Mouse (Mus musculus) gastrocnemius, postnatal 36 days (tissue): Measurements from ENCODE around the gene Pla2g7. TPM values are rescaled to one million over a fixed set of nuclear protein-coding genes. Genes with fewer than 3 reads are reported as not detected.

Experiments
- DNase-seq, 2 experiments: peaks; one replicate each; pipeline ENCODE4 v3.0.0; 2022
- intact Hi-C: fragments of 180-260 bp; cut with DNase I; formaldehyde crosslinking; loops from one replicate; pipeline ENCODE4 v1.15.1; 2025
- total RNA-seq, 2 experiments: library from RNA; stranded (reverse); gene quantifications; 2 replicates each; pipeline ENCODE4 v1.2.3; 2021

The Pla2g7 gene
- total RNA-seq, 2 experiments from 2014 or later, result 13.8 to 15.9 TPM

- DNase-seq, result no peak
- intact Hi-C loops, result no loop called here
Observed at GRCm38 (mm10) chr17:43573624-43574073, 5.8 kb downstream of the Pla2g7 start.

- intact Hi-C loops, result no loop called here
Observed at GRCm38 (mm10) chr17:43580456-43580855, 12.6 kb downstream of the Pla2g7 start.

GRCm38 (mm10) chr17:43581012-43581467, 13.1 kb downstream of the Pla2g7 start:
- DNase-seq, result peak; percentile 13 to 34
- intact Hi-C loops, result no loop called here

More at GRCm38 (mm10) chr17:43580456-43580855, 12.6 kb downstream of the Pla2g7 start:
- DNase-seq, result no peak

DNA sequence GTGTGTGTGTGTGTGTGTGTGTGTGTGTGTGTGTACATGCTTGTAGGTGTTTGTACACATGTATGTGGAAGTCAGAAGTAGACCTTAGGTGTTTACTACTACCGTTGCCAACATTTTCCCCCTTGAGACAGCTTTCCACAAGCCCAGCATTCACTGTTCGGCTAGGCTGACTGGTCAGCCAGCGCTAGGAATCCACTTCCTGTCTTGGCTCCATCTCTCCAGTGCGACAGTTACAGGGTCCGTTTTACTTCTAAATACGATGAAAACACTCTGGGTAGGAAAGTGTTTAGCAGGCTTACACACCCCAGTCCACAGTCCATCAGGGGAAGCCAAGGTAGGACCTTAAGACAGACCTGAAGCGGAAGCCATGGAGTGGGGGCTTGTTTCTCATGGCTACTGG, 16.9 kb downstream of the Pla2g7 start:
- no peak for DNase-seq

GRCm38 (mm10) chr17:43587278-43587677, 19.4 kb downstream of the Pla2g7 start:
- intact Hi-C loops, result no loop called here
- no peak for DNase-seq

More for the DNA sequence above, 16.9 kb downstream of the Pla2g7 start:
- intact Hi-C loops, result no loop called here

- intact Hi-C loops, result no loop called here
- DNase-seq, result no peak
Observed at GRCm38 (mm10) chr17:43589750-43590149, 21.9 kb downstream of the Pla2g7 start.

DNA sequence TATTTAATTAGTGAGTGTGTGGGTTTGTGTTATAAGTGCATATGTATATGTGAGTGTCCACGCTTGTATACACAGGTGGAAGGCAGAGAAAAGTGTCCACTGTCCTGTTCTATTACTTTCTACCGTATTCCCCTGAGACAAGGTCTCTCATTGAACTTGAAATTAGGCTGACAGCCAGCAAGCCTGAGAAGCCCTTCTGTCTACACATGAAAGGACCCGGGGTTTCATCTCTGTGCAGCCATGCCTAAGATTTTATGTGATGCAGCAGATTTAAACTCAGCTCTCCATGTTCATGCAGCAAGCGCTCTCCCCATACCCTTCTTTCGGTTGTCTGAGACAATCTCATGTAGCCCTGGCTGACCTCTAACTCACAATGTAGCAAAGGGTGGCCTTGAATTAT, 22.6 kb downstream of the Pla2g7 start:
- intact Hi-C loops, result no loop called here
- DNase-seq, result no peak

GRCm38 (mm10) chr17:43592296-43593291, 24.7 kb downstream of the Pla2g7 start:
- intact Hi-C loops, result no loop called here
- no peak for DNase-seq

DNA sequence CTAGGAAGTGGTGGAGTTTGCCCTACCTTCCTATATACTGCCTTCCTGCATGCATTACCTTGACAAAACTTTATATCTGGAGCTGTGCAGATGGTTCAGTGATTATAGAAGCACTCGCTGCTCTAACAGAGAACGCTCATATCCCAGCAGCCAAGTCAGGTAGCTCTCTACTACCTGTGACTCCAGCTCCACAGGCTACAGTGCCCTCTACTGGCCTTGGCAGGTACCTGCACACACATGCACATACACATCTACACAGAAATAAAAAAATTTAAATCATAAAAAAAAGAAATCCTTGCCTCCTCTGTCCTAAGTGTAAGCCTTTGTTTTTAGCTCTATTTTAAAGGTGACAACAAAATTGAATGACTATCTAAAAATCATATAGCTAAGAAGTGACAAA, 29.8 kb downstream of the Pla2g7 start:
- intact Hi-C loops, result no loop called here
- DNase-seq, result no peak

DNA sequence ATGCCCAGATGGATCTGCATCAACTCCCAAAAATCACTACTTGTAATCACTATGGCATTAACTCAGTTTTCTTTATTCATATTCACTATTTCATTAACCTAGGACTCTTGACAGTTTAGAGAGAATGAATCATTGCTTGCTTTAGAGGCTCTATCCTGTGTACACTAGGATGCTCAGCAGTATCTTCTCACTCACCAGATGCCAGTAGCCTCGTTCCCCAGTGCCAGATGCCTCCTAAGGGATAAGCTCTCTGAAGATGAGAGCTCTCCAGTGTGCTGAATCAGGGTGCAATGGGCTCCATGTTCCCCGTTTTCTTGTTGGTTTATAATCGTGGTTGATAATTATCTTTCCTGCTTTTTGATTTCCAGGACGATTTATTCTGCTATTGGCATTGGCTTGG, 30.8 kb downstream of the Pla2g7 start:
- intact Hi-C loops, result no loop called here
- no peak for DNase-seq

DNA sequence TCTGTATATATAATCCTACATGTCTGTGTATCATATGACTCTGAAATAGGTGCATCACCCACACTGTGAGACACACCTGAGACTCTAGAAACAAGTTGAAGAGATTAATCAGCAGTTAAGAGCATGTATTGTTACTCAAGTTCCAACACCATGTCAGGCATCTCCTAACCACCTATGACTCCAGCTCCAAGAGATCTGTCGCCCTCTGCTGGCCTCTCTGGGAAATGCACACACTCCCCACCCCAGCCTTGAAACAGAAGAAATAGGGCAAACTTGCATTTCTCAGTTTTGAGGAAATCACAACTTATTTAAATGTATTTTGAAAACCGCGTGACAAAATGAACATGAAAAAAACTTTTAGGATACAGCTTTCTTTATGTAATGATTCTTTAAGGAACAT, 38.8 kb downstream of the Pla2g7 start:
- intact Hi-C loops, result loop anchor here (1.0 to 10.0 kb wide), 2 partner anchors 88 to 342 kb away; no protein-coding TSS in a partner anchor
- DNase-seq, result peak; percentile 48 to 78

DNA sequence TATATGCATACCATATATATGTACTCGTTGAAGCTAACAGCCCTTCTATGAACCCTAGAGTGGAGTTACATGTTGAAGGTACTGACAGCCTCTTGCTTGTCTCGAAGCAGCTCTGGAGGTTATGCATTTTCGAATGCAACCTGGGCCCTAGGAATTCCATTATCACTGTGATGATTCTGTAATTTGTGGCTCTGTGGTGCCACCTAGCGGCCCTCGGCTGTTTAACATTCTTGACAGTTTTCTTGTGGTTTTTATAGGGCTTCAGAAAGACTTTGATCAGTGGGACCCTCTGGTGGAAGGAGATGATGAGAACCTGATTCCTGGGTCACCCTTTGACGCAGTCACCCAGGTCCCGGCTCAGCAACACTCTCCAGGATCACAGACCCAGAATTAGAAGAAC, 43.7 kb downstream of the Pla2g7 start:
- intact Hi-C loops, result no loop called here
- DNase-seq, result peak in 1 of 2 experiments; percentile 21

DNA sequence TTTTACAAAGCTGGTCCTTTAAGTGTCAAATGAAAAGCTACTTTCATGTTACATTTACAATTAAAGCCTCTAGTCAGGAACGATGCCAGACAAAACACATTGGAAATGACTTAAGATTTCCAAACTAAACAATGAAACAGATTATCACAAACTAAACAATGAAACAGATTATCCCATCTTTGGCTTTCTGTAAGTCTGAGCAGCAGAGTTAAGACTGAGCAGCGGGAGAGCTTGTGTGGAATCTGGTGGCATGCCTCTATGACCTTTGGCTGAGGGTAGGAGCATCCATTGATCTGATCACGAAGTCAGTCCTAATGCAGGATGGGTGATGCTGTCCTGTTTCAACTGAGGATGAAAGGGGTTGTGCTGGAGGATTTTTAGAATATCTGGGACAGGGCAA, 44.3 kb downstream of the Pla2g7 start:
- no peak for DNase-seq
- intact Hi-C loops, result no loop called here

GRCm38 (mm10) chr17:43619156-43619555, 51.3 kb downstream of the Pla2g7 start:
- intact Hi-C loops, result no loop called here
- no peak for DNase-seq

GRCm38 (mm10) chr17:43622076-43622475, 54.2 kb downstream of the Pla2g7 start:
- intact Hi-C loops, result no loop called here
- DNase-seq, result no peak

GRCm38 (mm10) chr17:43628246-43628645, 60.3 kb downstream of the Pla2g7 start:
- intact Hi-C loops, result no loop called here
- DNase-seq, result no peak

DNA sequence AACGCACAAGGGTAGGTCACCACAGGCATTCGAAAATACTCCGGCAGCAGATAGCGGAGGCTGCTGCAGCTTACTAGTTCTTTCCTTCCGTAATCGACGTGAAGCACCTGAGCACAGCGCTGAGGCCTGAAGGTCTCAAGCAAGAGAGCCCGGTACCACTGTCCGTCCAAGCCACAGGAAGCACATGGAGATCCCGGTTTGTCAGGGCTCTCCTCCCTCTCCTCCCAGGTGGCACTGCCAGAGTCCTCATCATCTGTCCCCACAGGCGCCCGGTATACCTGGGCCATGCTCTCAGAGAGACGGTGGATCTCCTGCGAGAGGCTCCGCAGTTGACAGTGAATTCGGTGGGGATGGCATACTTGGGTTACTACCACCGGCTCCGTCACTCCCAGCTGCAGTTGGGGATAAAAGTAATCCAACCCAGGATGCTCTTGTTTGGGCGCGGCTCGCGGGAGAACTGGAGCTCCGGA, 61.2 kb downstream of the Pla2g7 start:
- intact Hi-C loops, result no loop called here
- DNase-seq, result no peak

GRCm38 (mm10) chr17:43629496-43630426, 61.9 kb downstream of the Pla2g7 start, which contains the start of gene Tdrd6:
Tdrd6 (minus strand) TSS chr17:43630299.
- DNase-seq, result no peak
- intact Hi-C loops, result no loop called here

- intact Hi-C loops, result no loop called here
- DNase-seq, result no peak
Observed at GRCm38 (mm10) chr17:43630427-43630760, 62.5 kb downstream of the Pla2g7 start.

DNA sequence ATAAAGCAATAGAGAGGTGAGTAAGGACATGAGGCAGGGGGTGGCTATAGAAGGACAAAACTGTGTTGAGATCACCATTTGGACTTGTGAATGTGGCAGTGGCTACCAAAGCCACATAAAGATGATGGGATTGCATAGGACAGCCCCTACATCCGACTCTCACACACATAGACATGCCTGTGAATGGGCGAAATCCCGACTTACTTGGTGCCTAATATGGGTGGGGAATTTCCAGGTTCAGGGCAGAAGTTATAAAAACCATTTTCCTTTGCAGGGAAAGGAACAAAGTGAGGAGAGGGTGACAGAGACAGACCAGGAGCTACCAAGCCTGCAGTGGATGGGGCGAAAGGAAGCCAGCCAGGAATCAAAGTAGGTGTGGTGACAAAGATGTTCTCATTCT, 69.2 kb downstream of the Pla2g7 start:
- DNase-seq, result no peak
- intact Hi-C loops, result no loop called here

GRCm38 (mm10) chr17:43640825-43641224, 72.9 kb downstream of the Pla2g7 start:
- intact Hi-C loops, result no loop called here
- DNase-seq, result no peak
